23 mouse cellular contexts compared by ENCODE assay signal in the genomic region with DNA sequence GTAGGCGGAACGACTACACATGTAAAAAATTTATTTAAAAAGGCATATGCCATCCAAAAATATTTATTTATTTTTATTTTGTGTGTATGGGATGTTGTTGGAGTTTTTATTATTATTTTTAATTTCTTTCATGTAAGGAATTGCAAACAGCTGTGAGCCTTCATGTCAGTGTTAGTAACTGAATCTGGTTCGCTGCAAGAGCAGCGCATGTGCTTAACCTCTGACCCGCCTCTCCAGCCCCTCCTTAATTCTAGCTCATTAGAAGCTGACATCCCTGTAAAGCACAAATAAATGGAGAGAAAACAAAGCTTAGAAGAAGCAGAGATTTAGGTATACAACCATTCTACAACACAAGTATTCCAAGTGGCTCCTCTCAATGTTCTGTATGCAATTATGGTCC. TPM values are rescaled to one million over a fixed set of nuclear protein-coding genes. Genes with fewer than 3 reads are reported as not detected.
A peak's percentile ranks its signal among the peaks of the same experiment; 100 is the strongest.
DNase-seq lines count a peak whose midpoint lies in the region; ATAC-seq and TF ChIP-seq lines count a peak whose summit lies in the region.
"Had no signal": no experiment of that assay in that cellular context is flagged by ENCODE, and none has a peak within 500 bp of the region (broad histone marks: within the 10 kb centered on the region; RNA-seq: fewer than 3 reads in every experiment).

No protein-coding gene starts in this region.

- 0 out of 2 replicates have a peak, but pooled peaks cover 4% of the 10 kb centered on the region for H3K4me1 ChIP-seq in kidney, postnatal 0 days (replicated peaks; ENCODE audit: insufficient read depth, low read length)
- H3K4me1 ChIP-seq: embryonic facial prominence, embryonic 15.5 days; forebrain, embryonic 10.5 days; forebrain, embryonic 12.5 days had no signal

- no peak overlapping the region for H3K4me3 ChIP-seq in kidney, postnatal 0 days (replicated peaks; ENCODE audit: low read depth, low read length)
- H3K4me3 ChIP-seq: embryonic facial prominence, embryonic 13.5 days; embryonic facial prominence, embryonic 15.5 days; erythroblast, embryonic 14.5 days; forebrain, embryonic 10.5 days; forebrain, embryonic 12.5 days had no signal

- no peak overlapping the region for H3K9ac ChIP-seq in kidney, postnatal 0 days (ENCODE audit: low read depth, low read length)
- H3K9ac ChIP-seq: embryonic facial prominence, embryonic 13.5 days; embryonic facial prominence, embryonic 15.5 days; forebrain, embryonic 12.5 days had no signal

- no peaks in the 10 kb centered on the region for H3K27me3 ChIP-seq in kidney, postnatal 0 days (ENCODE audit: insufficient read depth, low read length)
- H3K27me3 ChIP-seq: embryonic facial prominence, embryonic 13.5 days; embryonic facial prominence, embryonic 15.5 days; forebrain, embryonic 12.5 days had no signal

- 55% methylated on average over 5 of the region's 5 CpGs for WGBS in kidney, postnatal 0 days

- H3K9me3 ChIP-seq in kidney, postnatal 0 days (replicated peaks; ENCODE audit: low read length) = no peaks in the 10 kb centered on the region
- H3K9me3 ChIP-seq: embryonic facial prominence, embryonic 13.5 days; embryonic facial prominence, embryonic 15.5 days; forebrain, embryonic 10.5 days; forebrain, embryonic 12.5 days had no signal

- ATAC-seq in kidney, postnatal 0 days (replicated peaks; ENCODE audit: low FRiP score, low read depth) = no peak
- ATAC-seq: forebrain, embryonic 14.5 days; forebrain, embryonic 16.5 days had no signal

- no peak for TF ChIP-seq CTCF in kidney, postnatal 0 days (IDR thresholded peaks at IDR 0.05; ENCODE audit: low read depth)

- no peaks in the 10 kb centered on the region for H3K36me3 ChIP-seq in kidney, postnatal 0 days (ENCODE audit: insufficient read depth, low read length)
- H3K36me3 ChIP-seq: embryonic facial prominence, embryonic 13.5 days; embryonic facial prominence, embryonic 15.5 days; forebrain, embryonic 10.5 days; forebrain, embryonic 12.5 days had no signal

- H3K27ac ChIP-seq in kidney, postnatal 0 days = no peak overlapping the region
- H3K27ac ChIP-seq: embryonic facial prominence, embryonic 13.5 days; embryonic facial prominence, embryonic 15.5 days; forebrain, embryonic 10.5 days; forebrain, embryonic 12.5 days had no signal

- no peak overlapping the region for H3K4me2 ChIP-seq in kidney, postnatal 0 days (ENCODE audit: low read length)
- H3K4me2 ChIP-seq: embryonic facial prominence, embryonic 13.5 days; embryonic facial prominence, embryonic 15.5 days; forebrain, embryonic 12.5 days had no signal

- DNase-seq in embryo, embryonic 10.5 days (ENCODE audit: low spot score) = peak; percentile 7
- no peak for DNase-seq in embryo, embryonic 11 days
- peak; percentile 63 for DNase-seq in kidney, postnatal 0 days (ENCODE audit: low spot score)
- no peak for DNase-seq in kidney, postnatal 14 days
- DNase-seq in kidney, postnatal 4 days = peak; percentile 31 to 44
- DNase-seq in kidney, adult 9 months = no peak
- DNase-seq: adrenal gland, adult 2 months; adrenal gland, postnatal 10 days; adrenal gland, postnatal 25 days; cerebellum, adult 11 months; cerebellum, adult 18-20 months; cerebellum, adult 8-10 months; cerebellum, adult 9-11 months; cerebellum, postnatal 14 days; cerebellum, postnatal 36 days had no signal

RNA-seq across cellular contexts. Expression of gene Ipcef1, which starts 8.4 kb away (rescaled TPM):
- polyA plus RNA-seq in kidney, postnatal 0 days (2015; fragmentation: Nextera tagmentation; extraction: Ambion mirVana) = 2.3 and 2.6 TPM in 2 replicates
- polyA plus RNA-seq: C2C12 had no signal

Comparison
In these comparisons a context has a peak if more than half of its experiments do, and no peak if none do; other contexts are left out.
1. DNase-seq: peak in embryo, embryonic 10.5 days (single experiment), kidney, postnatal 0 days (single experiment) and kidney, postnatal 4 days (2 of 2); none in embryo, embryonic 11 days (single experiment), kidney, postnatal 14 days (single experiment) and kidney, adult 9 months (single experiment).